Mouse (Mus musculus): ENCODE measurements around the gene Espn. TPM values are rescaled to one million over a fixed set of nuclear protein-coding genes. Genes with fewer than 3 reads are reported as not detected.

Espn gene
- polyA plus RNA-seq, 1 experiment from 2014 or later = 0.76 TPM

GRCm38 (mm10) chr4:152136112-152136875 lies 15.9 kb downstream of the Espn start:
- H3K27ac ChIP-seq (replicated peaks in 1 of 2; ENCODE audit: control insufficient read depth in 1 of 2, insufficient read depth in 1 of 2, low read depth in 2 of 2, low read length in 2 of 2) = no peak overlapping the region
- peaks cover 39% of the 10 kb centered on the region for H3K27me3 ChIP-seq (ENCODE audit: control insufficient read depth, insufficient read depth, low read length)
- H3K4me2 ChIP-seq (ENCODE audit: low read length) = no peak overlapping the region
- no peaks in the 10 kb centered on the region for H3K36me3 ChIP-seq (ENCODE audit: control insufficient read depth, insufficient read depth, low read length)
- no peak for ATAC-seq (ENCODE audit: insufficient number of reproducible peaks, insufficient read depth, low FRiP score, low read depth)
- H3K9me3 ChIP-seq (ENCODE audit: control insufficient read depth, low read length) = no peaks in the 10 kb centered on the region
- 37% methylated on average over 6 of the region's 6 CpGs for WGBS
- H3K4me3 ChIP-seq (ENCODE audit: control insufficient read depth in 1 of 2, insufficient read depth in 1 of 2, low read depth in 1 of 2, low read length in 2 of 2) = no peak overlapping the region
- H3K4me1 ChIP-seq (ENCODE audit: control insufficient read depth in 2 of 2, insufficient read depth in 2 of 2, low read length in 2 of 2) = peaks cover 0 to 20% of the 10 kb centered on the region in 2 experiments; a peak in 3 of 4 replicates
- H3K9ac ChIP-seq (ENCODE audit: low read length) = no peak overlapping the region

GRCm38 (mm10) chr4:152135363-152135762 lies 16.8 kb downstream of the Espn start:
- no peak overlapping the region for H3K27ac ChIP-seq (replicated peaks in 1 of 2; ENCODE audit: control insufficient read depth in 1 of 2, insufficient read depth in 1 of 2, low read depth in 2 of 2, low read length in 2 of 2)
- ATAC-seq (ENCODE audit: insufficient number of reproducible peaks, insufficient read depth, low FRiP score, low read depth) = no peak
- peaks cover 0 to 29% of the 10 kb centered on the region in 2 experiments; a peak in 3 of 4 replicates for H3K4me1 ChIP-seq (ENCODE audit: control insufficient read depth in 2 of 2, insufficient read depth in 2 of 2, low read length in 2 of 2)
- WGBS = 77% methylated on average over 12 of the region's 12 CpGs
- H3K4me3 ChIP-seq (ENCODE audit: control insufficient read depth in 1 of 2, insufficient read depth in 1 of 2, low read depth in 1 of 2, low read length in 2 of 2) = no peak overlapping the region
- no peaks in the 10 kb centered on the region for H3K9me3 ChIP-seq (ENCODE audit: control insufficient read depth, low read length)
- H3K9ac ChIP-seq (ENCODE audit: low read length) = no peak overlapping the region
- no peak overlapping the region for H3K4me2 ChIP-seq (ENCODE audit: low read length)
- peaks cover 44% of the 10 kb centered on the region for H3K27me3 ChIP-seq (ENCODE audit: control insufficient read depth, insufficient read depth, low read length)
- no peaks in the 10 kb centered on the region for H3K36me3 ChIP-seq (ENCODE audit: control insufficient read depth, insufficient read depth, low read length)

- no peak for ATAC-seq (ENCODE audit: insufficient number of reproducible peaks, insufficient read depth, low FRiP score, low read depth)
- H3K9me3 ChIP-seq (ENCODE audit: control insufficient read depth, low read length) = no peaks in the 10 kb centered on the region
- peaks cover 52% of the 10 kb centered on the region for H3K27me3 ChIP-seq (ENCODE audit: control insufficient read depth, insufficient read depth, low read length)
These were observed 17.7 kb downstream of the Espn start for GRCm38 (mm10) chr4:152134507-152134906.

GRCm38 (mm10) chr4:152133213-152133612 lies 19.0 kb downstream of the Espn start:
- no peak overlapping the region for H3K4me2 ChIP-seq (ENCODE audit: low read length)
- no peak overlapping the region for H3K4me3 ChIP-seq (ENCODE audit: control insufficient read depth in 1 of 2, insufficient read depth in 1 of 2, low read depth in 1 of 2, low read length in 2 of 2)
- peaks cover 65% of the 10 kb centered on the region for H3K27me3 ChIP-seq (ENCODE audit: control insufficient read depth, insufficient read depth, low read length)
- H3K4me1 ChIP-seq (ENCODE audit: control insufficient read depth in 2 of 2, insufficient read depth in 2 of 2, low read length in 2 of 2) = peaks cover 0 to 24% of the 10 kb centered on the region in 2 experiments; a peak in 3 of 4 replicates
- no peak overlapping the region for H3K27ac ChIP-seq (replicated peaks in 1 of 2; ENCODE audit: control insufficient read depth in 1 of 2, insufficient read depth in 1 of 2, low read depth in 2 of 2, low read length in 2 of 2)
- ATAC-seq (ENCODE audit: insufficient number of reproducible peaks, insufficient read depth, low FRiP score, low read depth) = no peak
- WGBS = 51% methylated on average over 5 of the region's 5 CpGs
- no peaks in the 10 kb centered on the region for H3K9me3 ChIP-seq (ENCODE audit: control insufficient read depth, low read length)
- no peaks in the 10 kb centered on the region for H3K36me3 ChIP-seq (ENCODE audit: control insufficient read depth, insufficient read depth, low read length)
- no peak overlapping the region for H3K9ac ChIP-seq (ENCODE audit: low read length)

More at GRCm38 (mm10) chr4:152134507-152134906, 17.7 kb downstream of the Espn start:
- no peaks in the 10 kb centered on the region for H3K36me3 ChIP-seq (ENCODE audit: control insufficient read depth, insufficient read depth, low read length)
- H3K27ac ChIP-seq (replicated peaks in 1 of 2; ENCODE audit: control insufficient read depth in 1 of 2, insufficient read depth in 1 of 2, low read depth in 2 of 2, low read length in 2 of 2) = no peak overlapping the region
- no peak overlapping the region for H3K4me2 ChIP-seq (ENCODE audit: low read length)
- H3K4me1 ChIP-seq (ENCODE audit: control insufficient read depth in 2 of 2, insufficient read depth in 2 of 2, low read length in 2 of 2) = peaks cover 0 to 30% of the 10 kb centered on the region in 2 experiments; a peak in 3 of 4 replicates
- H3K9ac ChIP-seq (ENCODE audit: low read length) = no peak overlapping the region
- H3K4me3 ChIP-seq (ENCODE audit: control insufficient read depth in 1 of 2, insufficient read depth in 1 of 2, low read depth in 1 of 2, low read length in 2 of 2) = no peak overlapping the region

GRCm38 (mm10) chr4:152132772-152133169 lies 19.4 kb downstream of the Espn start:
- Histone ChIP-seq H3K4me2 (ENCODE audit: low read length) (no peak overlapping the region), H3K27ac (replicated peaks in 1 of 2; ENCODE audit: control insufficient read depth in 1 of 2, insufficient read depth in 1 of 2, low read depth in 2 of 2, low read length in 2 of 2) (no peak overlapping the region), H3K36me3 (ENCODE audit: control insufficient read depth, insufficient read depth, low read length) (no peaks in the 10 kb centered on the region), H3K27me3 (ENCODE audit: control insufficient read depth, insufficient read depth, low read length) (peaks cover 70% of the 10 kb centered on the region), H3K9me3 (ENCODE audit: control insufficient read depth, low read length) (no peaks in the 10 kb centered on the region), H3K4me1 (ENCODE audit: control insufficient read depth in 2 of 2, insufficient read depth in 2 of 2, low read length in 2 of 2) (peaks cover 0 to 22% of the 10 kb centered on the region in 2 experiments; a peak in 3 of 4 replicates), H3K4me3 (ENCODE audit: control insufficient read depth in 1 of 2, insufficient read depth in 1 of 2, low read depth in 1 of 2, low read length in 2 of 2) (no peak overlapping the region), H3K9ac (ENCODE audit: low read length) (no peak overlapping the region)
- no peak for ATAC-seq (ENCODE audit: insufficient number of reproducible peaks, insufficient read depth, low FRiP score, low read depth)
- 34% methylated on average over 10 of the region's 10 CpGs for WGBS

- H3K9ac ChIP-seq (ENCODE audit: low read length) = no peak overlapping the region
- peak overlapping the region; percentile 2 to 39; a peak in 3 of 4 replicates for H3K4me3 ChIP-seq (ENCODE audit: control insufficient read depth in 1 of 2, insufficient read depth in 1 of 2, low read depth in 1 of 2, low read length in 2 of 2)
- H3K4me2 ChIP-seq (ENCODE audit: low read length) = peak overlapping the region; percentile 74
- no peak for ATAC-seq (ENCODE audit: insufficient number of reproducible peaks, insufficient read depth, low FRiP score, low read depth)
- H3K27ac ChIP-seq (replicated peaks in 1 of 2; ENCODE audit: control insufficient read depth in 1 of 2, insufficient read depth in 1 of 2, low read depth in 2 of 2, low read length in 2 of 2) = no peak overlapping the region
- H3K36me3 ChIP-seq (ENCODE audit: control insufficient read depth, insufficient read depth, low read length) = no peaks in the 10 kb centered on the region
- peaks cover 77% of the 10 kb centered on the region for H3K27me3 ChIP-seq (ENCODE audit: control insufficient read depth, insufficient read depth, low read length)
- H3K9me3 ChIP-seq (ENCODE audit: control insufficient read depth, low read length) = no peaks in the 10 kb centered on the region
- H3K4me1 ChIP-seq (ENCODE audit: control insufficient read depth in 2 of 2, insufficient read depth in 2 of 2, low read length in 2 of 2) = peaks cover 0 to 22% of the 10 kb centered on the region in 2 experiments; a peak in 3 of 4 replicates
- 9% methylated on average over 50 of the region's 50 CpGs for WGBS
These were observed 20.1 kb downstream of the Espn start for GRCm38 (mm10) chr4:152131809-152132771.

Measured in heart, embryonic 14.5 days (tissue).